Mouse (Mus musculus) CH12.LX (cell line): ENCODE results near the gene Gtf2h5. TPM values are rescaled to one million over a fixed set of nuclear protein-coding genes. Genes with fewer than 3 reads are reported as not detected.

ENCODE experiments used
- DNase-seq: peaks from one replicate; pipeline ENCODE4 v3.0.0-alpha.2; 2013; ENCODE audit errors: extremely low read depth
- H3K27ac ChIP-seq: 2 replicates; pipeline ENCODE4 v1.5.1; 2012; ENCODE audit warnings: low read depth, mild to moderate bottlenecking, control low read depth, moderate library complexity; ENCODE audit not compliant: insufficient read depth
- H3K27me3 ChIP-seq: replicated peaks from 2 replicates; pipeline ENCODE3; 2012; ENCODE audit warnings: inconsistent platforms
- H3K36me3 ChIP-seq, 2 experiments: replicated peaks in 1 of 2; 2 replicates each; pipeline versions ENCODE3 to v1.6.1; 2012; ENCODE audit warnings: inconsistent platforms in 1 of 2, low read length in 1 of 2, mild to moderate bottlenecking in 1 of 2, mixed read lengths in 1 of 2, moderate library complexity in 1 of 2; ENCODE audit not compliant: control insufficient read depth in 1 of 2, insufficient read depth in 1 of 2
- H3K4me1 ChIP-seq, 2 experiments: 2 replicates each; pipeline ENCODE4 v1.6.1; 2012; ENCODE audit warnings: inconsistent platforms in 1 of 2, moderate library complexity in 1 of 2; ENCODE audit not compliant: insufficient read depth in 2 of 2, control insufficient read depth in 1 of 2
- H3K4me2 ChIP-seq: 2 replicates; pipeline ENCODE4 v1.6.1; 2012; ENCODE audit warnings: low read depth, mild to moderate bottlenecking, control low read depth; ENCODE audit not compliant: poor library complexity, insufficient read depth, severe bottlenecking
- H3K4me3 ChIP-seq, 3 experiments: fragments of 150-350 bp in 1 of 3; sonication (generic) in 1 of 3; replicated peaks in 1 of 3; 2 replicates each; pipeline versions ENCODE3 to v1.5.1; 2011 to 2012; ENCODE audit warnings: low read depth in 2 of 3, low read length in 2 of 3, mild to moderate bottlenecking in 2 of 3, moderate library complexity in 2 of 3, control low read depth in 1 of 3, improper control_type of control experiment in 1 of 3, inconsistent platforms in 1 of 3, mixed read lengths in 1 of 3; ENCODE audit not compliant: poor library complexity in 1 of 3
- H3K79me2 ChIP-seq: replicated peaks from 2 replicates; pipeline ENCODE4 v1.6.1; 2012; ENCODE audit warnings: mild to moderate bottlenecking, moderate library complexity; ENCODE audit not compliant: control insufficient read depth, poor library complexity, insufficient read depth, severe bottlenecking; ENCODE audit errors: extremely low read depth
- H3K9ac ChIP-seq: 2 replicates; pipeline ENCODE4 v1.6.1; 2012; ENCODE audit warnings: low read depth, mild to moderate bottlenecking, control low read depth, moderate library complexity; ENCODE audit not compliant: insufficient read depth
- H3K9me3 ChIP-seq: replicated peaks from 2 replicates; pipeline ENCODE3; 2012; ENCODE audit warnings: low read length, inconsistent platforms, mixed read lengths
- BHLHE40 ChIP-seq: IDR thresholded peaks from 2 replicates; pipeline ENCODE4 v1.6.1; 2011; ENCODE audit warnings: mild to moderate bottlenecking, low read depth, low read length, improper control_type of control experiment
- CHD1 ChIP-seq: IDR thresholded peaks from 2 replicates; pipeline ENCODE4 v1.6.1; 2012; ENCODE audit warnings: low read depth, low read length, improper control_type of control experiment, inconsistent platforms
- CHD2 ChIP-seq: IDR thresholded peaks from 2 replicates; pipeline ENCODE4 v1.6.1; 2011; ENCODE audit warnings: low read length, improper control_type of control experiment
- E2F4 ChIP-seq: IDR thresholded peaks from 2 replicates; pipeline ENCODE4 v1.6.1; 2011; ENCODE audit warnings: low read depth, low read length, improper control_type of control experiment; ENCODE audit not compliant: insufficient replicate concordance
- GABPA ChIP-seq: IDR thresholded peaks from 2 replicates; pipeline ENCODE4 v1.6.1; 2012; ENCODE audit warnings: low read depth, low read length, improper control_type of control experiment, inconsistent platforms; ENCODE audit not compliant: insufficient replicate concordance
- JUN ChIP-seq: IDR thresholded peaks from 2 replicates; pipeline ENCODE4 v1.6.1; 2011; ENCODE audit warnings: low read depth, mild to moderate bottlenecking, low read length, improper control_type of control experiment, moderate library complexity; ENCODE audit not compliant: insufficient read depth
- KAT2A ChIP-seq: IDR thresholded peaks from 2 replicates; pipeline ENCODE4 v1.6.1; 2012; ENCODE audit warnings: low read length, improper control_type of control experiment, inconsistent platforms; ENCODE audit not compliant: insufficient replicate concordance
- MAFK ChIP-seq: IDR thresholded peaks from 2 replicates; pipeline ENCODE4 v1.6.1; 2011; ENCODE audit warnings: low read length, improper control_type of control experiment; ENCODE audit not compliant: insufficient replicate concordance
- MAX ChIP-seq: IDR thresholded peaks from 2 replicates; pipeline ENCODE4 v1.6.1; 2011; ENCODE audit warnings: low read length, improper control_type of control experiment
- MAZ ChIP-seq: IDR thresholded peaks from 2 replicates; pipeline ENCODE4 v1.6.1; 2012; ENCODE audit warnings: low read depth, mild to moderate bottlenecking, inconsistent platforms, low read length, improper control_type of control experiment, moderate library complexity
- NRF1 ChIP-seq: IDR thresholded peaks from 2 replicates; pipeline ENCODE4 v1.6.1; 2014; ENCODE audit warnings: low read depth, mild to moderate bottlenecking, inconsistent platforms, low read length, improper control_type of control experiment, moderate library complexity
- POLR2AphosphoS2 ChIP-seq: IDR thresholded peaks from 2 replicates; pipeline ENCODE4 v1.6.1; 2011; ENCODE audit warnings: low read depth, low read length, improper control_type of control experiment
- RAD21 ChIP-seq: IDR thresholded peaks from 2 replicates; pipeline ENCODE4 v1.6.1; 2011; ENCODE audit warnings: low read depth, mild to moderate bottlenecking, low read length, improper control_type of control experiment, moderate library complexity
- RCOR1 ChIP-seq: conservative IDR thresholded peaks from 2 replicates; pipeline ENCODE4 v1.6.1; 2012; ENCODE audit warnings: low read depth, mild to moderate bottlenecking, inconsistent platforms, low read length, improper control_type of control experiment
- TCF12 ChIP-seq: IDR thresholded peaks from 2 replicates; pipeline ENCODE4 v1.6.1; 2014; ENCODE audit warnings: low read depth, mild to moderate bottlenecking, inconsistent platforms, low read length, improper control_type of control experiment
- UBTF ChIP-seq: IDR thresholded peaks from 2 replicates; pipeline ENCODE4 v1.6.1; 2012; ENCODE audit warnings: low read depth, mild to moderate bottlenecking, inconsistent platforms, low read length, improper control_type of control experiment, moderate library complexity
- USF2 ChIP-seq: conservative IDR thresholded peaks from 2 replicates; pipeline ENCODE4 v1.6.1; 2011; ENCODE audit warnings: low read depth, low read length, improper control_type of control experiment
- ZC3H11A ChIP-seq: IDR thresholded peaks from 2 replicates; pipeline ENCODE4 v1.6.1; 2012; ENCODE audit warnings: low read depth, mild to moderate bottlenecking, inconsistent platforms, low read length, improper control_type of control experiment
- ZKSCAN1 ChIP-seq: IDR thresholded peaks from 2 replicates; pipeline ENCODE4 v1.6.1; 2012; ENCODE audit warnings: low read depth, inconsistent platforms, low read length, improper control_type of control experiment, borderline replicate concordance
- dilution Hi-C: fragments of 300-500 bp; cut with MboI; formaldehyde crosslinking; loops from 2 replicates; pipeline ENCODE4 v1.14.3; 2020; ENCODE audit warnings: low sequenced_read_pairs; ENCODE audit not compliant: extremely low pct_unique_long_range_greater_than_20kb, extremely low pct_ligation_motif_present
- in situ Hi-C: fragments of 300-500 bp; cut with MboI; formaldehyde crosslinking; loops from 3 replicates; pipeline ENCODE4 v1.14.3; 2019; ENCODE audit warnings: low sequenced_read_pairs, low pct_ligation_motif_present, low pct_unique_long_range_greater_than_20kb, mixed read lengths
- polyA plus RNA-seq: library from polyadenylated mRNA; unstranded; fragments of >175 nt; gene quantifications from 2 replicates; pipeline ENCODE4 v1.2.1, GENCODE M21; 2012; ENCODE audit warnings: low read depth; ENCODE audit not compliant: insufficient read length
- total RNA-seq, 2 experiments: library from RNA; depleted of rRNA; stranded (reverse); fragments of 300-350 nt in 1 of 2; fragments of >200 nt in 1 of 2; gene quantifications; 2 replicates each; pipeline ENCODE4 v1.2.3; 2012 to 2014

Gene Gtf2h5
- total and polyA plus RNA-seq, 3 experiments: 62.2 to 116 (median 97.8) TPM

DNA sequence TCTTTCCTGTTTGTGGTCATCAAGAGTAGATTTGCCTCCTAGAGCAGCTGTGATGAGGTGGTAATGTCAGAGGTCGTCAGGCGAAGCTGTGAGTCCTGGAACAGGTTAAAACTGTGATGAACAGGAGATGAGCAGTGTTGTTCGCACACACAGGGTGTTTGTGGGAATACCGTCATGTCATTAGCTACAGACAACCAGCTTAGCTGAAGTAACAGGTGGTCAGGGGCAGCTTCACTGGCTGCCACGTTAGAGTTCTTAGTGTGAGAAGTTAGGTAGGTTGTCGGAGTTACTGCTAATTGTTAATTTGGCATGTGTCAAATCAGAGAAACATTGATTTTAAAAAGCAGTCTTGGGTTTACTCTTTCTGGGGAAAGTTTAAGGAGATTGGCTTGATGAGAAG is 34.1 kb downstream of the Gtf2h5 start:
- in situ Hi-C loops: no loop called here
- peaks cover 0 to 47% of the 10 kb centered on the region in 2 experiments for H3K36me3 ChIP-seq
- dilution Hi-C loops: no loop called here
- no peak for DNase-seq
- peaks cover 0 to 14% of the 10 kb centered on the region in 2 experiments; a peak in 2 of 4 replicates for H3K4me1 ChIP-seq
- H3K9ac ChIP-seq: no peak overlapping the region
- no peak overlapping the region for H3K4me2 ChIP-seq
- no peak overlapping the region for H3K4me3 ChIP-seq
- H3K79me2 ChIP-seq: no peaks in the 10 kb centered on the region
- H3K9me3 ChIP-seq: no peaks in the 10 kb centered on the region
- TF ChIP-seq NRF1 (no peak), USF2 (no peak), RAD21 (no peak), MAX (no peak), JUN (no peak), GABPA (no peak), ZKSCAN1 (no peak), CHD1 (no peak)
- H3K27me3 ChIP-seq: no peaks in the 10 kb centered on the region
- H3K27ac ChIP-seq: no peak overlapping the region

DNA sequence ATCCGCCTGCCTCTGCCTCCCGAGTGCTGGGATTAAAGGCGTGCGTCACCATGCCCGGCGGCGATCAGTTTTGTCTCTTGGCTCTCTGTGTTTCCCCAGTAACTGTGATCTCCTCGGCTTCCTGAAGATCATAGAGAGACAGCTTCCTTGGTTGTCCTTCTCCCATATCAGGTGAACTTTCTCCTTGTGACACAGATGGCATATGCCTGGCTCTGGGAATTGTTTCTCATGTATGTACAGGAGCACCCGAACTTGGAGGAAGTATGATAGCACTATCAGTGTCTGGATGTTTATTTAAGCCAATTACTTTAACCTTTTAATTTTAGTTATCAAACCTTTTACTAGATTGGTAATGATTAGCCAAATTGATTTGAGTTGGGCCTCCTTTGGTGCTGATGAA is 35.5 kb downstream of the Gtf2h5 start:
- Histone ChIP-seq H3K4me1 (peaks cover 0 to 23% of the 10 kb centered on the region in 2 experiments; a peak in 1 of 4 replicates), H3K4me2 (no peak overlapping the region), H3K9ac (no peak overlapping the region), H3K4me3 (no peak overlapping the region), H3K9me3 (no peaks in the 10 kb centered on the region), H3K79me2 (no peaks in the 10 kb centered on the region), H3K27ac (no peak overlapping the region), H3K27me3 (no peaks in the 10 kb centered on the region)
- DNase-seq: no peak
- in situ Hi-C loops: no loop called here
- dilution Hi-C loops: no loop called here
- TF ChIP-seq UBTF (no peak), BHLHE40 (no peak), ZC3H11A (no peak), GABPA (no peak), RCOR1 (no peak), MAZ (no peak), JUN (no peak), E2F4 (no peak), CHD1 (no peak), TCF12 (no peak), CHD2 (no peak), MAFK (no peak), KAT2A (no peak), POLR2AphosphoS2 (no peak), NRF1 (no peak)
- TF ChIP-seq, all 38 proteins: peak for 0
- peaks cover 0 to 47% of the 10 kb centered on the region in 2 experiments for H3K36me3 ChIP-seq
